Mouse (Mus musculus) adrenal gland, postnatal 10 days (tissue): ENCODE measurements around the gene Gsto2. TPM values are rescaled to one million over a fixed set of nuclear protein-coding genes. Genes with fewer than 3 reads are reported as not detected.
"Not testable (repeated sequence)": the region's sequence is repeated elsewhere in the genome, so short reads cannot be mapped to it uniquely, and the experiment has no call there.

Experiments
- DNase-seq: peaks from one replicate; pipeline ENCODE4 v3.0.0; 2021; ENCODE audit warnings: mixed read lengths
- long read RNA-seq, 2 experiments: library from polyadenylated mRNA; stranded (forward); transcript quantifications; one replicate each; pipeline ENCODE4 v2.0.0; 2021
- total RNA-seq, 2 experiments: library from RNA; stranded (reverse); gene quantifications; 2 replicates each; pipeline ENCODE4 v1.2.3; 2021

The Gsto2 gene
- total RNA-seq, result 1 to 10 TPM; 2.6 to 3.7 TPM
- long read RNA-seq, experiment 1, partial matches to known transcripts, result 0 of 1 reads
- long read RNA-seq, experiment 1, other reads (novel, unspliced or antisense), result 0 of 1 reads
- long read RNA-seq, experiment 2, partial matches to known transcripts, result 0 of 2 reads
- long read RNA-seq, experiment 2, other reads (novel, unspliced or antisense), result 0 of 2 reads

GRCm38 (mm10) chr19:47865353-47865947, at the start of gene Gsto2:
Gene Gsto2, plus strand, starts transcription at chr19:47865534.
- DNase-seq, result peak; percentile 95

DNA sequence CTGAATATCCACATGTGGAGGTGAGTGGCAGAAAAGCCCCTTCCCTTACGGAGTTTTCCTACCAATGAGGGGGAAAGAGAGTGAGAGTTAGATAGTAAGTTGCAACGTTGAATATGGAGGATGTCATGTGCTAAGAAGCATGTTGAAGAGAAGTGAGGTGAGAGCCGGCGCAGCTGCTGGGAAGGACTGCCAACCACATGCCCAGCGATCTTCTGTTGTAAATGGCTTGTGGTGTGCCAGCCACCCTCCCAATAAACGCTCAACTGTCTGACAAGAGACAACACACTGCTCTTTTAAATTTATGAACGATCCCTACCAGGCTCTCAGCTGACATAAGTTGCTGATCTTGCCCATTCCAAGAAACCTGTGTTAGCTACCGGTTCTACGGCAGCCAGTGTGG, 47.6 kb upstream of the Gsto2 start:
- DNase-seq, result no peak

DNA sequence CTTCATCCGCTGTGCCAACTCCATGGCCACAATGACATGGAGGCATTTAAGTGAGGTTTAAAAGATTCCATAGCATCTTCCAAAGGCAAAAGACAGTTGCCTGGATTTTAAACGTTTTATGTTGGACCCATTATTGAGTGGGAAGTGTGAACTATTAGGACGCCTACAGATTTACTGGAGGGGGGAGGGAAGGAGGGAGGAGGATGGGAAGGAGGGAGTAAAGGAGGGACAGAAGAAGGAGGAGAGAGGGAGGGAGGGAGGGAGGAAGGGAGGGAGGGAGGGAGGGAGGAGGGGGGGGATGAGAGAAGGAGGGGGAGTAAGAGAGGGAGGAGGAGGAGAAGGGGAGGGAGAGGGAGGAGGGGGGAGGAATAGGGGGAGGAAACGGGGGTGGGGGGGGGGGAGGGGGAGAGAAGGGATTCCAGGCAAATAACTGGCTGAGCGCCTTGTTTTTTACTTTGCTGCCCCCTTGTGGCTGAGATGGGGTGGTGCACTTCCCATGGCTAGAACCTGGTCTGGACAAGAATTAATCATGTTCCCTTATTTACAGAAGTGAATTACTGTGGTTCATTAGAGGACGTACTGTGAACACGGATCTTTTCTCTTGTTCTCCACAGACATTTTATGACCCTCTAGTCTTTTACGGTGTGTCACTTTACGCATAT, 44.4 kb upstream of the Gsto2 start:
- DNase-seq, result peak; percentile 83

- DNase-seq, result no peak
Observed at GRCm38 (mm10) chr19:47821494-47821872, 43.9 kb upstream of the Gsto2 start.

GRCm38 (mm10) chr19:47822143-47822796, 43.1 kb upstream of the Gsto2 start:
- no peak for DNase-seq

DNA sequence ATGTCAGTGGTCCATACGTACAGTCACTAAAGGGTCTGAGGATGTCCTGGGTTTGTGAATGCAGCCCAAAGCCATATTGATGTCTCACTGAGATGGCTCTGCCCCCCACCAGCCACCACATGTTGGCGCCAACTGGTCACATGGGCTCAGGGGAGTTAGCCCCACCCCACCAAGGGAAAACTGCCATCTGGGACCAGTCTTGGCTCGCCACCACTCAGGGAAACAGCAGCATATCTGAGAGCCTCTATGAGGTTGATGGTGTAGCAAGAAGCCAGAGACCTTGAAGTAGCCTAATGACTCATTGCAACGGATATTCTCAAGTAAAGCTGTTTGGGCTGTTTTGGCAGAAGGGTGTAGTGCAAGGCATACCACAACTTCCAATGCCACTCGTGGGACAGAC, 41.3 kb upstream of the Gsto2 start:
- no peak for DNase-seq

- no peak for DNase-seq
Observed at GRCm38 (mm10) chr19:47829913-47830450, 35.4 kb upstream of the Gsto2 start.

- no peak for DNase-seq
Observed at GRCm38 (mm10) chr19:47831111-47831510, 34.2 kb upstream of the Gsto2 start.

DNA sequence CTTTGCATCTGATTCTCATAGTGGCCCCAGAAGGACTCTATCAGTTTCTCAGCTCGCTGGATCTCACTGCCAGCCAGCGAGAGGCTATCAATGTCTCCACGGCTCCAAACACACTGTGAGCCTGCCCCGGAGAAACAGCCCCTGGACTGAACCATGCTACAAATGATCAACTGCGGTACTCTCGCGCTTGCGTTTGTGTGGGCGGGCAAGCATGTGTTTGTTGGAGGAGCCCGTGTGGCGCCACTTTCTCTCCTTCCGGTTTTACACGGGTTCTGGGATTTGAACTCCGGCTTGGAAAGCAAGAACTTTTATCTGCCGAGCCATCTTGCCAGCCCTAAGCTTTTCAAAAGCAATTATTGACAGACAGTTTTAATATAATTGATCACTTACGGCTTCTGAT, 33.0 kb upstream of the Gsto2 start:
- DNase-seq, result no peak

- no peak for DNase-seq
Observed at GRCm38 (mm10) chr19:47834614-47835013, 30.7 kb upstream of the Gsto2 start.

DNA sequence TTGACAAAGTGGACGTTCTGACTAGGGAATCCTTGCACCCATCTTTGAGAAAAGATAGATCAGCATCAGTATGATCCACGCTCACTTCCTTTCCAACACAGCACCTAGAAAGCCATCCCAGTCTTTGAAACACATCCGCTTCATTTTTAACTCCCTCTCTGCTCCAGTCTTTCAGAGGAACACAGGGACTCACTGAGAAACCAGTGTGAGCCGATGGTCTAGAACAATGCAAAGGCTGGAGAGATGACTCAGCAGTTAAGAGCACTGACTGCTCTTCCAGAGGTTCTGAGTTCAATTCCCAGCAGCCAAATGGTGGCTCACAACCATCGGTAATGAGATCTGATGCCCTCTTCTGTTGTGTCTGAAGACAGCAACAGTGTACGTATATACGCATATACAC, 29.6 kb upstream of the Gsto2 start:
- DNase-seq, result no peak

DNA sequence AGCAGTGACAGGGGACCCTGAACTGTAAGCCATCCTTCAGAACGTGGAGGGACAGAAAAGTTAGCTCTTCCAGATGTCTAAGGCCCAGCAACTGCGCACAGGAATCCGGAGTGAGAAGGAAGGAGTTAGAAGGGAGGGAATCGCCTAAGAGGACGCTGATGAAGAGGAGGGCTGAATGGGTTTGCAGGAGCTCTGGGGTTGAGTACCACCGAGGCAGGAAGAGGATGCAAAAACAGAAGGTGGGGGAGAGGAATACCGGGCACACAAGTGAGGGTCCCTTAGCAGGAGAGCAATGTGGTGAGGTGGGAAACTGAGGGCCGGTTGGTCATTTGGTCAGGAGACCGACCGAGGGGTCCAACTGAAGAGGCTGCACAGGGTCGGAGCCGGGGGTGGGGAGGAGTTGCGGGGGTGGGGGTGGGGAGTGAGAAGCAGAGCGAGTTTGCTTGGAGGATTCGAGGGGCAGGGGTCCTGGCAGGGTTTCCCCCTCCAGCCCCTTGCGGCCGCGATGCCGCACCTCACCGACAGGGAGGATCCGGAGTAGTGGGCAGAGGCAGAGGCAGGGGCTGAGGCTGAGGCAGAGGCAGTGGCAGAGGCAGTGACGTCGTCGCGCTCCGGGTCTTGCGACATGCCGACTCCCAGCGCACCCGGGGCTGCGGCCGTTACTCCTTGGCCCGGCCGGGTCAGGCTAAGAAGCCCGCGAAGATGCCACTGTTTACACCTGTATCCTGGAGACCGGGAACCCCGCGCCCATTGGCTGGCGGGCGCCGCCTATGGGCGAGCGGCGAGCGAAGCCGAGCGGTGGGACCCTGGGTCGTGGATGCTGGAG, 28.4 kb upstream of the Gsto2 start:
- DNase-seq, result peak; percentile 75

DNA sequence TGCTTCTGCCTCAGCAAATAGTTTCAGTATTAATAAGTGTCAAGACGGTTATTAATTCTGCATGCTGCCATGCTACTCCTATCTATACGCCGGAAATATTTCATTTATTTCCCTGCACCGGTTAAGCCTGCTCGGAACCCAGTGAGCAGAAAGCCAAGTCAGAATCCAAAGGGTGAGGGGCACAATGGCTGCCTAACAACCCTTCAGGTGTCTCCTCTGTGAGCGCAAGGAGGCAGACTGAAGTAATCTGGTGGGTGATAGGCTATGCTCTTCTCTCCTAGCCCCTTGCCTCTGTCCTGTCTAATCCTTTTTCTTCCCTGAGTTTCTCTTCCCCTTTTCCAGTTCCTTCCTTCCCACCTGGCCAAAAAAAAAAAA, 27.8 kb upstream of the Gsto2 start:
- DNase-seq, result no peak

GRCm38 (mm10) chr19:47841234-47841633, 24.1 kb upstream of the Gsto2 start:
- DNase-seq, result not testable (repeated sequence)

- no peak for DNase-seq
Observed at GRCm38 (mm10) chr19:47849735-47850134, 15.6 kb upstream of the Gsto2 start.

GRCm38 (mm10) chr19:47852131-47852530, 13.2 kb upstream of the Gsto2 start:
- DNase-seq, result not testable (repeated sequence)

DNA sequence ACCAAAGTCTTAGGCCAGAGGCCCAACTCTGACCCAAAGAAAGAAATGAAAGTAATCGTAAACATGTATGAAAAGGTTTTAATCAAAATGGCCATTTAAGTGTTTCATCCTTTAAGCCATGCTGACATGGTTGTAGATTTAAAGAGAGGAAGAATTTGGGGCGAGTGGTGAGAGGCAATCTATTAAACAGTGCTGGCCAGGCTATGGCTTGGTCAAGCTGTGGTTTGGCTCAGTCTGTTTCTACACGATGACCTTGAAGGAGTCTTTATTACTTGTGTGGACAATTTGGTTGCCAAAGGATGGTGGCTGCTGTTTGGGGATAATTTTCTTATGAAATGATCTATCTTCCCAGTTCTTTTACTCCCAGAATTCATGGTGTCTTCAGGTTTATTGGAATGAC, 12.3 kb upstream of the Gsto2 start:
- DNase-seq, result no peak

GRCm38 (mm10) chr19:47853951-47854795, 11.2 kb upstream of the Gsto2 start:
- DNase-seq, result peak; percentile 25

- peak; percentile 96 for DNase-seq
Observed at GRCm38 (mm10) chr19:47854796-47855783, 10.2 kb upstream of the Gsto2 start, which contains the start of gene Gsto1. Gene Gsto1, plus strand, starts transcription at chr19:47854970.
